ENCODE assay signal across 27 mouse cellular contexts in genomic region chr9:68476391-68476790, GRCm38 (mm10).
A peak's percentile ranks its signal among the peaks of the same experiment; 100 is the strongest.
DNase-seq lines count a peak whose midpoint lies in the region; ATAC-seq and TF ChIP-seq lines count a peak whose summit lies in the region.
"Had no signal": no experiment of that assay in that cellular context is flagged by ENCODE, and none has a peak within 500 bp of the region (broad histone marks: within the 10 kb centered on the region; RNA-seq: fewer than 3 reads in every experiment).

No protein-coding gene starts in this region.

- TF ChIP-seq CTCF in brain, embryonic 14.5 days (IDR thresholded peaks at IDR 0.05; ENCODE audit: borderline replicate concordance, extremely low read depth, insufficient read depth, insufficient read length), result no peak

- 81% methylated on average over 12 of the region's 12 CpGs for WGBS in embryonic facial prominence, embryonic 14.5 days
- WGBS in embryonic facial prominence, embryonic 10.5 days, result 92% methylated on average over 12 of the region's 12 CpGs

- DNase-seq in embryonic facial prominence, embryonic 14.5 days (ENCODE audit: low spot score), result peak; percentile 4
- DNase-seq in embryonic facial prominence, embryonic 10.5 days (ENCODE audit: low spot score), result no peak
- peak; percentile 80 for DNase-seq in heart, adult 11 months
- DNase-seq in heart, postnatal 4 days, result no peak
- DNase-seq in testis, postnatal 14 days (ENCODE audit: low spot score), result peak; percentile 2
- no peak for DNase-seq in testis, postnatal 10 days (ENCODE audit: low spot score)
- DNase-seq in brain, embryonic 14.5 days (ENCODE audit: low read depth), result peak; percentile 26
- DNase-seq in embryo, embryonic 10 days (ENCODE audit: low spot score), result no peak
- DNase-seq: adrenal gland, adult 8-10 months; adrenal gland, postnatal 14 days; adrenal gland, postnatal 36 days; B cell, adult 2 months; cerebellum, adult 11 months; cerebellum, adult 18-20 months; cerebellum, adult 8-10 months; cerebellum, adult 9-11 months; cerebellum, postnatal 14 days; cerebellum, postnatal 36 days; forebrain, postnatal 0 days had no signal

- TF ChIP-seq POLR2A in brain, embryonic 14.5 days (IDR thresholded peaks at IDR 0.05; ENCODE audit: borderline replicate concordance, extremely low read depth, insufficient read depth, insufficient read length, poor library complexity, severe bottlenecking), result no peak

- H3K9me3 ChIP-seq in embryonic facial prominence, embryonic 14.5 days (ENCODE audit: control insufficient read depth, low read length), result no peaks in the 10 kb centered on the region
- no peaks in the 10 kb centered on the region for H3K9me3 ChIP-seq in embryonic facial prominence, embryonic 10.5 days
- H3K9me3 ChIP-seq: embryonic facial prominence, embryonic 13.5 days; forebrain, embryonic 12.5 days; forebrain, embryonic 15.5 days had no signal

- H3K4me1 ChIP-seq in embryonic facial prominence, embryonic 14.5 days (ENCODE audit: control insufficient read depth, insufficient read depth, low read length), result no peaks in the 10 kb centered on the region
- no peaks in the 10 kb centered on the region for H3K4me1 ChIP-seq in embryonic facial prominence, embryonic 10.5 days
- H3K4me1 ChIP-seq: embryonic facial prominence, embryonic 13.5 days; forebrain, embryonic 15.5 days had no signal

- H3K27ac ChIP-seq in embryonic facial prominence, embryonic 14.5 days (replicated peaks; ENCODE audit: low read depth, low read length), result no peak overlapping the region
- no peak overlapping the region for H3K27ac ChIP-seq in embryonic facial prominence, embryonic 10.5 days (replicated peaks)
- H3K27ac ChIP-seq: embryonic facial prominence, embryonic 13.5 days; forebrain, embryonic 12.5 days; forebrain, embryonic 15.5 days had no signal

- no peak overlapping the region for H3K4me2 ChIP-seq in embryonic facial prominence, embryonic 14.5 days (ENCODE audit: low read depth, low read length)
- H3K4me2 ChIP-seq: embryonic facial prominence, embryonic 13.5 days; forebrain, embryonic 12.5 days; forebrain, embryonic 15.5 days had no signal

- no peaks in the 10 kb centered on the region for H3K27me3 ChIP-seq in embryonic facial prominence, embryonic 14.5 days (replicated peaks; ENCODE audit: control insufficient read depth, insufficient read depth, low read length)
- no peaks in the 10 kb centered on the region for H3K27me3 ChIP-seq in embryonic facial prominence, embryonic 10.5 days (replicated peaks; ENCODE audit: low read depth, poor library complexity, severe bottlenecking)
- H3K27me3 ChIP-seq: CH12.LX; embryonic facial prominence, embryonic 13.5 days; forebrain, embryonic 12.5 days; forebrain, embryonic 15.5 days had no signal

- H3K36me3 ChIP-seq in embryonic facial prominence, embryonic 14.5 days (ENCODE audit: control insufficient read depth, insufficient read depth, low read length), result no peaks in the 10 kb centered on the region
- no peaks in the 10 kb centered on the region for H3K36me3 ChIP-seq in embryonic facial prominence, embryonic 10.5 days (replicated peaks)
- H3K36me3 ChIP-seq: embryonic facial prominence, embryonic 13.5 days; forebrain, embryonic 12.5 days; forebrain, embryonic 15.5 days; G1E had no signal

- H3K4me3 ChIP-seq in embryonic facial prominence, embryonic 14.5 days (ENCODE audit: low read depth, low read length), result no peak overlapping the region
- no peak overlapping the region for H3K4me3 ChIP-seq in embryonic facial prominence, embryonic 10.5 days
- H3K4me3 ChIP-seq: embryonic facial prominence, embryonic 13.5 days; forebrain, embryonic 12.5 days; forebrain, embryonic 15.5 days had no signal

- no peak for ATAC-seq in embryonic facial prominence, embryonic 14.5 days (ENCODE audit: low read depth)
- ATAC-seq: activated CD4-positive, CD25-positive, alpha-beta regulatory T cell, adult 4 months; CD4-positive, CD25-positive, alpha-beta regulatory T cell, adult 4 months; forebrain, embryonic 15.5 days; forebrain, postnatal 0 days; Patski had no signal

- no peak overlapping the region for H3K9ac ChIP-seq in embryonic facial prominence, embryonic 14.5 days (ENCODE audit: low read depth, low read length)
- H3K9ac ChIP-seq: embryonic facial prominence, embryonic 13.5 days; forebrain, embryonic 12.5 days; forebrain, embryonic 15.5 days; forebrain, postnatal 0 days had no signal

Comparison
In these comparisons a context has a peak if more than half of its experiments do, and no peak if none do; other contexts are left out.
1. DNase-seq: peak in embryonic facial prominence, embryonic 14.5 days (single experiment), heart, adult 11 months (single experiment), testis, postnatal 14 days (single experiment) and brain, embryonic 14.5 days (single experiment); none in embryonic facial prominence, embryonic 10.5 days (single experiment), heart, postnatal 4 days (single experiment), testis, postnatal 10 days (single experiment) and embryo, embryonic 10 days (single experiment).